Mouse (Mus musculus) hindbrain, embryonic 12.5 days (tissue): Measurements from ENCODE around the gene Dab1. TPM values are rescaled to one million over a fixed set of nuclear protein-coding genes. Genes with fewer than 3 reads are reported as not detected.
A peak's percentile ranks its signal among the peaks of the same experiment; 100 is the strongest.

Experiments used
- ATAC-seq: fragments of 200-750 bp; cut with Nextera tagmentation; 2 replicates; pipeline ENCODE4 v1.8.0; 2017; ENCODE audit warnings: moderate TSS enrichment; ENCODE audit not compliant: low FRiP score
- H3K27ac ChIP-seq: fragments of 300-500 bp; sonication (generic); 2 replicates; pipeline ENCODE4 v1.5.1; 2016; ENCODE audit warnings: mild to moderate bottlenecking
- H3K27me3 ChIP-seq: fragments of 300-500 bp; sonication (generic); 2 replicates; pipeline ENCODE4 v1.6.1; 2016; ENCODE audit warnings: mild to moderate bottlenecking
- H3K36me3 ChIP-seq: fragments of 300-500 bp; sonication (generic); 2 replicates; pipeline ENCODE4 v1.6.1; 2016; ENCODE audit warnings: mild to moderate bottlenecking
- H3K4me1 ChIP-seq: fragments of 300-500 bp; sonication (generic); 2 replicates; pipeline ENCODE4 v1.6.1; 2016
- H3K4me2 ChIP-seq: fragments of 300-500 bp; sonication (generic); replicated peaks from 2 replicates; pipeline ENCODE4 v1.6.1; 2016; ENCODE audit warnings: mild to moderate bottlenecking
- H3K4me3 ChIP-seq: fragments of 300-500 bp; sonication (generic); 2 replicates; pipeline ENCODE4 v1.5.1; 2016; ENCODE audit warnings: mild to moderate bottlenecking
- H3K9ac ChIP-seq: fragments of 300-500 bp; sonication (generic); 2 replicates; pipeline ENCODE4 v1.6.1; 2016; ENCODE audit warnings: mild to moderate bottlenecking, moderate library complexity
- H3K9me3 ChIP-seq: fragments of 300-500 bp; sonication (generic); replicated peaks from 2 replicates; pipeline ENCODE4 v1.6.1; 2016; ENCODE audit warnings: mild to moderate bottlenecking
- WGBS: fragments of 180-500 bp; shearing (Covaris S2); methylation state at CpG from one replicate; pipeline ENCODE4 v1.1.7; 2016; 5-methylcytosine and 5-hydroxymethylcytosine counted together
- polyA plus RNA-seq: library from polyadenylated mRNA; unstranded; fragments of >200 nt; fragmentation: Nextera tagmentation; extraction: Ambion mirVana; gene quantifications from 2 replicates; pipeline ENCODE4 v1.2.1, GENCODE M21; 2016

Dab1 gene
- polyA plus RNA-seq, 1 experiment from 2014 or later: 77.0 TPM

- 72% methylated on average over 10 of the region's 10 CpGs for WGBS
- Histone ChIP-seq H3K27me3 (0 out of 2 replicates have a peak, but pooled peaks cover 3% of the 10 kb centered on the region), H3K4me2 (no peak overlapping the region), H3K4me3 (no peak overlapping the region), H3K9me3 (no peaks in the 10 kb centered on the region), H3K27ac (no peak overlapping the region), H3K4me1 (peaks cover 5% of the 10 kb centered on the region; the same call in 1 of the 2 replicates), H3K9ac (no peak overlapping the region), H3K36me3 (no peaks in the 10 kb centered on the region)
- no peak for ATAC-seq
Observed at GRCm38 (mm10) chr4:104705664-104706645, 1086.8 kb downstream of the Dab1 start.

DNA sequence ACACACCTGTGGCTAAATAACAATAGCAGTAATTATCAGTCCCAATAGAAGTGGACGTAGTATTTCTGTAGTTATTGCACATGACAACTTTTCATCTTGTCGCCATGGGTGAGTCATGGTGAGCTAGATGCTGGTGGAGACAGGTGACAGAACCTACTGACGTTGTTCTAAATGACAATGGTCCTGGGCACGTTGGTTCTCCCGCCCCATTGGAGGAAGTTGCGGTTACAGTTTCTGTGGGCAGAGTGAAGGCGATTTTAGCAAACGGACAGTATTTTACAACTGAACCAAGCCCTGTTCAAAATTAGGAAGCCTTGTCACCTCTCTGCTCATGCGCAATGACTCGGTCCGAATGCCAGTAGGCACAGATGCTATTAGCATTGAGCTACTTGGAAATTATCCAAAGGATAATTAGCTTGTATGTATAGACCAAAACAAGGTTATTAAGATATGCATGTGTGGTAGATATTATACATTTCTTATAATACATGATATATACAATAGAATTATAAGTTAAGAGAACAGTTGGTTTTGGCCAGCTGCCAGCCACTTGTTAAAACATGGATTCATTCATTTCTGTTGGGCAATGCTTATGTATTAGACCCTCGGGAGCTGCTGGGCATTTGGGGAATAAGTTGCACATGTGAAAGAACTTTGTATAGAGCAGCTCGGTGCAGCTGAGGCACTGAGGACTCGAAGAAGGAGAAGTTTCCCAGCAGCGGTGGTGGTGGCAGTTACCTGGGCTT is 1093.4 kb downstream of the Dab1 start:
- H3K9ac ChIP-seq: no peak overlapping the region
- H3K27ac ChIP-seq: no peak overlapping the region
- H3K36me3 ChIP-seq: no peaks in the 10 kb centered on the region
- H3K9me3 ChIP-seq: no peaks in the 10 kb centered on the region
- WGBS: 82% methylated on average over 15 of the region's 15 CpGs
- H3K4me3 ChIP-seq: no peak overlapping the region
- H3K4me2 ChIP-seq: no peak overlapping the region
- H3K27me3 ChIP-seq: 0 out of 2 replicates have a peak, but pooled peaks cover 3% of the 10 kb centered on the region
- no peak for ATAC-seq
- no peaks in the 10 kb centered on the region; the same call in 1 of the 2 replicates for H3K4me1 ChIP-seq

DNA sequence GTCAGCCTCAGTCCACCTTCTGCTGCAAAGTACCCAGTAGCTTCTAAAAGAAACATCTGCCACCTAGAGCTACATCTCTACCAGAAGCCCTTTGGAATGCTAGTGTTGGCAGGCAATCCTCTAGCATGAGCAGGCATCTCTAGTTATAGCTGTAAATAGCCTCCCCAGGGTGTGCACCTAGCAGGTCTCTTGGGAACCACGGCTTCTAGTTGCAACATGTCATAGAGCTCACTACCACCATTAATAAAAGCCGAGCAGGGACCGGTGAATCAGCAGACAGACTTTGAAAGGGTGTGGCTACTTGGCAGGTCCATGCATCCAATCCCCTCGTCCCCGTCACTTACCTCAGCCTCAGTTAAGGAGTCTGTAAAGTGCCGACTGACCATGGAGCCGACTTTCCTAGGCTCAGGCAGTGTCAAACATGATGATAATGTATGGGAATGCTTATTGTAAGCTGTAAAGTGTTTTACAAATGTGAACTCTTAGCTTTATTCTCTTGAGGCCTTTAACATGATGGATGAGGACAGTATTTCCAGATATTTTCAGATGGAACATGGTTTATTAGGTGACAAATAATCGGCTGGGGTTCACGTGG is 1095.9 kb downstream of the Dab1 start:
- no peak overlapping the region for H3K9ac ChIP-seq
- no peak for ATAC-seq
- no peaks in the 10 kb centered on the region for H3K36me3 ChIP-seq
- H3K9me3 ChIP-seq: no peaks in the 10 kb centered on the region
- H3K4me2 ChIP-seq: no peak overlapping the region
- H3K4me3 ChIP-seq: no peak overlapping the region
- peaks cover 20% of the 10 kb centered on the region for H3K4me1 ChIP-seq
- H3K27ac ChIP-seq: no peak overlapping the region
- no peaks in the 10 kb centered on the region for H3K27me3 ChIP-seq
- WGBS: 83% methylated on average over 9 of the region's 9 CpGs

GRCm38 (mm10) chr4:104715857-104716256 is 1096.7 kb downstream of the Dab1 start:
- Histone ChIP-seq H3K36me3 (no peaks in the 10 kb centered on the region), H3K9me3 (no peaks in the 10 kb centered on the region), H3K27me3 (no peaks in the 10 kb centered on the region), H3K4me2 (no peak overlapping the region), H3K9ac (no peak overlapping the region), H3K4me1 (peaks cover 24% of the 10 kb centered on the region), H3K4me3 (no peak overlapping the region), H3K27ac (no peak overlapping the region)
- 88% methylated on average over 6 of the region's 6 CpGs for WGBS
- ATAC-seq: no peak

DNA sequence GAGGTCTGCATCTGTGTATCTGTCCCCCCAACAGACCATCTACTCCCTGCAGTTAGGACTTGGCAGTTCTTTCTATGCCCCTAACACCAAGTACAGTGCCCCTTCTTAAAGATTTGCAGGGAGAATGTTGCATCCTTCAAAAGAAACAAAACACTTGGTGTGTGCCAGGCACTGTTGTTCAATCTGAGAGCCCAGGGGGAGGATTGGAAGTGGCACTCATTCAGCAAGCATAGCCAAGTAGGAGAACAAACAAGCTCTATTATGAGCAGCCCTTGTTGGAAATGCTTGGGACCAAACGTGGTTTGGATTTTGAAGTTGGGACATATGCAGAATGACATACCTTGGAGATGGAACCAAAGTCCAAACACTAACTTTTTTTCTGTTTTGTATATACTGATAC is 1097.3 kb downstream of the Dab1 start:
- Histone ChIP-seq H3K9ac (no peak overlapping the region), H3K4me1 (peaks cover 24% of the 10 kb centered on the region), H3K4me2 (no peak overlapping the region), H3K36me3 (no peaks in the 10 kb centered on the region), H3K9me3 (no peaks in the 10 kb centered on the region), H3K27me3 (no peaks in the 10 kb centered on the region), H3K27ac (no peak overlapping the region), H3K4me3 (no peak overlapping the region)
- no peak for ATAC-seq
- WGBS: 67% methylated on average over 1 of the region's 1 CpGs

DNA sequence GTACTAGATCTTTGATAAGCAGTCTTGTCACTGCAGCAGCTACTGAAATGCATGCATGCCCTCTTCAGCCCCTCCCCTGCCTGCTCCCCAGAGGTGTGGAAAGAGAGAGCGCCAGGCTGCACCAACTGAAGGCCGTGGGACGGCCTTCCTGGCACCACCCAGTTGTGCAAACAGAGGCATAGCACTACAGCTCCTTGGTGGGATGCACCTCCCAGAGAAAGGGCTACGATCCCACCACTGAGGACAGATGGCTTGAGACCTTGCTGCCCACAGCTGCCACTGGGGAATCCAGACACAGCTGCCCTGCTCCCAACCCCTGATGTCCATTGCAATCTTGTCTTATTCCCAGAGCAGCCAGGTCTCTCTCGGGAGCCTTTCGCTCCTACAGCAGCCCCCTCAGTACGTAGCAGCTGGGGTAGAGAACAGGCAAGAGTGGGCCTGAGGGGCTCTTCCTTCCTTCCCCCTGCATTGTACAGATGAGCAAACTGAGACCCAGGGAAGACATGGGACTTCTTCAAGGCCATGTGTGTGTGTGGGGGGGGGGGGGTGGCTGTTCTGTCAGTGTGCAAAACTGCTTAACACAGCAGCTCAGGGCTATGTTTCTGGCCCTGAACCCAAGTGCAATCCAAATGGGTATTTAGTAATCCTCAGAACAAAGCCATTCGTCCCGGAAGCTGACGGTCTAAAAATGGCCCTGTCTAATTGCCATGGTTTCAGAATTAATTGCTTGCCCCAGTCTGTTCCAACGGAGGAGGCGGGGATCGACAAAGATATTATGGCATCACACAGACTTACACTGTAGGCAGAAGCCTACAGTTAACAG is 1100.0 kb downstream of the Dab1 start:
- H3K36me3 ChIP-seq: no peaks in the 10 kb centered on the region
- H3K27ac ChIP-seq: peak overlapping the region; percentile 52
- peaks cover 34% of the 10 kb centered on the region for H3K4me1 ChIP-seq
- H3K9ac ChIP-seq: no peak overlapping the region
- WGBS: 37% methylated on average over 13 of the region's 13 CpGs
- ATAC-seq: peak; percentile 65
- H3K27me3 ChIP-seq: no peaks in the 10 kb centered on the region
- no peak overlapping the region for H3K4me2 ChIP-seq
- H3K4me3 ChIP-seq: no peak overlapping the region
- H3K9me3 ChIP-seq: no peaks in the 10 kb centered on the region

- Histone ChIP-seq H3K27me3 (no peaks in the 10 kb centered on the region), H3K27ac (0 out of 2 replicates have a peak overlapping the region, but pooled peaks have one; percentile 35), H3K9ac (no peak overlapping the region), H3K36me3 (no peaks in the 10 kb centered on the region; the same call in 1 of the 2 replicates), H3K9me3 (no peaks in the 10 kb centered on the region), H3K4me2 (no peak overlapping the region), H3K4me1 (peaks cover 30% of the 10 kb centered on the region), H3K4me3 (no peak overlapping the region)
- WGBS: 77% methylated on average over 6 of the region's 6 CpGs
- no peak for ATAC-seq
Observed at GRCm38 (mm10) chr4:104723527-104724045, 1104.4 kb downstream of the Dab1 start.

DNA sequence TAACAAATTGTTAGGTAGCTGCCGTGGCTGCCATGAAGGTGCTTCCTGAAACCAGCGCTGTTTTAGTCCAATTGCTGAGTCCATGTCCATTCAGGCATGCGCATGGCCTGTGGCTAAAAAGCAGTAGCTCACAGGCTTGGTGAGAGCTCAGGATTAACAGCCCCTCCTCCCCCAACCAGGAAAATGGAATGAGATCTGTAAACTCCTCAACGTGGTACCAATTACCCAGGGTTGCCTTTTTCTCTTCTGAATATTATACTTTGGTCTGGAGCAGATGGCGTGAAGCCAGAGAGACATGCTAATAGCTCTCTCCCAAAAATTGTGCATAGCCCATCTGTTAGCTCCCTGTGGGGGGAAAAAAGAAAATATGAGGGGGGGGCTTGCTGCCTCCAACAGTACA is 1105.1 kb downstream of the Dab1 start:
- H3K36me3 ChIP-seq: no peaks in the 10 kb centered on the region; the same call in 1 of the 2 replicates
- no peaks in the 10 kb centered on the region for H3K27me3 ChIP-seq
- no peaks in the 10 kb centered on the region for H3K9me3 ChIP-seq
- 0 out of 2 replicates have a peak overlapping the region, but pooled peaks have one; percentile 35 for H3K27ac ChIP-seq
- no peak overlapping the region for H3K4me3 ChIP-seq
- peaks cover 24% of the 10 kb centered on the region for H3K4me1 ChIP-seq
- no peak overlapping the region for H3K9ac ChIP-seq
- WGBS: 63% methylated on average over 5 of the region's 5 CpGs
- H3K4me2 ChIP-seq: no peak overlapping the region
- ATAC-seq: peak; percentile 9; the same call in 1 of the 2 replicates

DNA sequence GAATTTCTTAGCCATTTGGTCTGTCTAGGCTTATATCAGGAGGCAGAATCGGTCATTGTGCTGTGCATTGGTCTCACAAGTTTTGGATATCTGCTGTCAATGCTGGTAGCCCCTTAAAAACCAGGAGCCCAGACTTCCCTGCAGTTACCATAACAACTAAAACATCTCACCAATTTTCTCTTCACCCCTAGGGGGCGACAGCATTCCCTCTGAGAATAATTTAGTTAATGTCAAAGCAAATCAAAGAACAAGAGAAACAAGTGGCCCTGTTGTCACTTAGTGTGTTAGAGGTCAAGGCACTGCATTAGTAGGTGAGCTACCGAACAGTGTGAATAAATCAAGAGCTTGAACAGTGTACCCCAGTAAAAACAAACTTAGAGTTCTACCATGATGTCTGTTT is 1106.5 kb downstream of the Dab1 start:
- Histone ChIP-seq H3K27ac (no peak overlapping the region), H3K27me3 (no peaks in the 10 kb centered on the region), H3K9ac (no peak overlapping the region), H3K36me3 (no peaks in the 10 kb centered on the region; the same call in 1 of the 2 replicates), H3K4me1 (peaks cover 13% of the 10 kb centered on the region), H3K4me3 (no peak overlapping the region), H3K4me2 (no peak overlapping the region), H3K9me3 (no peaks in the 10 kb centered on the region)
- 52% methylated on average over 3 of the region's 3 CpGs for WGBS
- ATAC-seq: no peak

DNA sequence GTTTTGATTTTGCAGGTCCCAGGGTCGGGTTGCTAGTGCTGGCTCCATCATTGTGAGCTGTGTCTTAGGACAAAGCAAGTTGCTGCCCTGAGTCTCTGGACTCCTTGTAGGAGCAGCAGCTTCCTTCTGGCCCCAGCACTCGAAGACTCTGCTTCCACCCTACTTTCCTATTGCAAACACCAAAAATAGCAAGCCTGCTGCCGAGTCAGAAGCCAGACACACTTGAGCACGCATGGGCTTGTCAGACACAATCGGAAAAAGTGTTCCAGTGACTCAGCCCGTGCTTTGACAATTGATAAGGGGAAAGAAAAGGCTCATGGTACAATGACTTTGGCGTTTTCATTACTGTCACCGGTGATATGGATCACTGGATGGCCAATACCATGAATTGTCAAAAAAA is 1110.0 kb downstream of the Dab1 start:
- H3K4me3 ChIP-seq: no peak overlapping the region
- H3K36me3 ChIP-seq: no peaks in the 10 kb centered on the region; the same call in 1 of the 2 replicates
- H3K9me3 ChIP-seq: no peaks in the 10 kb centered on the region
- H3K4me2 ChIP-seq: no peak overlapping the region
- H3K27me3 ChIP-seq: no peaks in the 10 kb centered on the region
- H3K4me1 ChIP-seq: peaks cover 3% of the 10 kb centered on the region
- H3K27ac ChIP-seq: no peak overlapping the region
- WGBS: 67% methylated on average over 8 of the region's 8 CpGs
- H3K9ac ChIP-seq: no peak overlapping the region
- no peak for ATAC-seq

- Histone ChIP-seq H3K27me3 (no peaks in the 10 kb centered on the region), H3K4me3 (no peak overlapping the region), H3K9ac (no peak overlapping the region), H3K4me2 (no peak overlapping the region), H3K36me3 (no peaks in the 10 kb centered on the region), H3K4me1 (no peaks in the 10 kb centered on the region), H3K27ac (no peak overlapping the region), H3K9me3 (no peaks in the 10 kb centered on the region)
- no peak for ATAC-seq
- WGBS: 72% methylated on average over 6 of the region's 6 CpGs
Observed at GRCm38 (mm10) chr4:104746500-104746899, 1127.3 kb downstream of the Dab1 start.
